Mouse (Mus musculus) effector memory CD4-positive, alpha-beta T cell, adult 7 months (primary cell): ENCODE data around the gene Ppt1. TPM values are rescaled to one million over a fixed set of nuclear protein-coding genes. Genes with fewer than 3 reads are reported as not detected.

ENCODE experiments used
- polyA plus RNA-seq: library from polyadenylated mRNA; unstranded; fragments of 100-300 nt; shearing (Covaris generic); gene quantifications from one replicate; pipeline ENCODE4 v1.2.1, GENCODE M21; 2017

Gene Ppt1
- polyA plus RNA-seq, result 63.6 TPM

GRCm38 (mm10) chr4:122835530-122836402, at the start of gene Ppt1:
Gene Ppt1, plus strand, starts transcription at chr4:122836242.

GRCm38 (mm10) chr4:122885768-122886578, 49.9 kb downstream of the Ppt1 start, which contains the start of gene Cap1:
Gene Cap1, minus strand, starts transcription at chr4:122886056.

Other genes starting within 250 kb of the Ppt1 start
- not detected for gene 9530002B09Rik, start 147.0 kb upstream of the Ppt1 start, polyA plus RNA-seq
- 84.7 TPM for gene Cap1, start 49.8 kb downstream of the Ppt1 start, polyA plus RNA-seq
- 5.4 TPM for gene Mfsd2a, start 124.9 kb downstream of the Ppt1 start, polyA plus RNA-seq
- gene Mycl, start 159.4 kb downstream of the Ppt1 start, polyA plus RNA-seq, result 0.56 TPM
- 22.5 TPM for gene Trit1, start 180.4 kb downstream of the Ppt1 start, polyA plus RNA-seq